ENCODE assay signal across 9 mouse cellular contexts in the genomic region with DNA sequence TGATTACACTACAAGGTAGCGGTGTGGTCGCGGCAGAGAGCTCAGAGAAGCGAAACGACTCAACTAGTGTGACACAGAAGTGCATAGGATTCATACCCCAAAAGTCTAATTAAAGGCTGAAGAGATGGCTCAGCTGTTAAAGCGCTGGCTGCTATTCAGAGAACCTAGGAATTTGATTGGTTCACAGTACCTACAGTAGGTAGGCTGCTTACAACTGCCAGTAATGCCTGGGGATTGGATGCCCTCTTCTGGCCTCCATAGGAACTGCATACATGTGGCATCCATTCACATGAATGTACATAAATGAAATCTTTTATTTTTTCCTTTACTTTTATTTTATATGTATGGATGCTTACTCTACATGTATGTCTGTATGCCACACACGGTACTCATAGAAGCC. TPM values are rescaled to one million over a fixed set of nuclear protein-coding genes. Genes with fewer than 3 reads are reported as not detected.
DNase-seq lines count a peak whose midpoint lies in the region; TF ChIP-seq lines count a peak whose summit lies in the region.
"Had no signal": no experiment of that assay in that cellular context is flagged by ENCODE, and none has a peak within 500 bp of the region (broad histone marks: within the 10 kb centered on the region; RNA-seq: fewer than 3 reads in every experiment).

No protein-coding gene starts in this region.

- no peaks in the 10 kb centered on the region for H3K4me1 ChIP-seq in cortical plate, adult 2 months (ENCODE audit: control insufficient read depth, insufficient read depth, low read length)

- peak; percentile 23 to 70 for DNase-seq in heart, adult 18-20 months
- no peak for DNase-seq in heart, postnatal 25 days (ENCODE audit: low spot score)
- DNase-seq in A20 (ENCODE audit: low read depth, low spot score) (peak; percentile 61), R1 (ENCODE audit: low read depth, low spot score) (peak; percentile 87)
- peak; percentile 75 for DNase-seq in kidney, postnatal 14 days
- peak; percentile 83 for DNase-seq in lung, postnatal 36 days
- DNase-seq in testis, postnatal 14 days (ENCODE audit: low spot score): peak; percentile 39

- TF ChIP-seq POLR2A in cortical plate, adult 2 months (IDR thresholded peaks at IDR 0.05; ENCODE audit: extremely low read depth, insufficient read depth, low read length): no peak

- no peak overlapping the region for H3K4me3 ChIP-seq in cortical plate, adult 2 months (ENCODE audit: insufficient read depth, low read length)

- TF ChIP-seq CTCF in cortical plate, adult 2 months (IDR thresholded peaks at IDR 0.05; ENCODE audit: extremely low read depth, insufficient read depth, low read length): peak; percentile 73

- intact Hi-C loops in heart, postnatal 25 days (cut with DNase I): loop anchor here (1.0 to 5.0 kb wide), 2 partner anchors 26 to 34 kb away; partner anchors contain the start of gene Slc22a18

- no peak overlapping the region for H3K27ac ChIP-seq in cortical plate, adult 2 months (ENCODE audit: insufficient read depth, low read length)

RNA-seq across cellular contexts. Expression of gene Phlda2, which starts 3.7 kb away (rescaled TPM):
- total RNA-seq in heart, adult 18-20 months (2021): not detected
- not detected for total RNA-seq in heart, postnatal 25 days (2021)
- polyA plus RNA-seq in cortical plate, adult 2 months (2012; rRNA removed): 0.15 TPM in 1 of 2 replicates, not detected in the other
- total RNA-seq: left cerebral cortex, postnatal 36 days had no signal

RNA-seq across cellular contexts. Expression of gene Slc22a18, which starts 33.1 kb away (rescaled TPM):
- under 1 TPM; 0.50 to 0.87 TPM for total RNA-seq in heart, adult 18-20 months (2021)
- total RNA-seq in heart, postnatal 25 days (2021): under 1 TPM; 0.17 to 0.49 TPM
- polyA plus RNA-seq in cortical plate, adult 2 months (2012; rRNA removed): 0.72 and 1.1 TPM in 2 replicates

RNA-seq across cellular contexts. Expression of gene Nap1l4, which starts 42.2 kb away (rescaled TPM):
- total RNA-seq in heart, adult 18-20 months (2021): 100 to 1,000 TPM; 185 to 191 TPM
- 100 to 1,000 TPM; 171 to 178 TPM for total RNA-seq in heart, postnatal 25 days (2021)
- polyA plus RNA-seq in cortical plate, adult 2 months (2012; rRNA removed): 130 TPM in 2 replicates

RNA-seq across cellular contexts. Expression of gene Cdkn1c, which starts 45.8 kb away (rescaled TPM):
- 10 to 100 TPM; 22.9 to 30.2 TPM for total RNA-seq in heart, adult 18-20 months (2021)
- 10 to 100 TPM; 35.8 to 44.2 TPM for total RNA-seq in heart, postnatal 25 days (2021)
- 12.0 and 12.6 TPM in 2 replicates for polyA plus RNA-seq in cortical plate, adult 2 months (2012; rRNA removed)
